Mouse (Mus musculus): ENCODE data around the gene Ppp1r14b. TPM values are rescaled to one million over a fixed set of nuclear protein-coding genes. Genes with fewer than 3 reads are reported as not detected.
A peak's percentile ranks its signal among the peaks of the same experiment; 100 is the strongest.
"Not testable (repeated sequence)": the region's sequence is repeated elsewhere in the genome, so short reads cannot be mapped to it uniquely, and the experiment has no call there.

The Ppp1r14b gene
- polyA plus RNA-seq, 2 experiments from 2014 or later, result 14.2 to 26.1 TPM

DNA sequence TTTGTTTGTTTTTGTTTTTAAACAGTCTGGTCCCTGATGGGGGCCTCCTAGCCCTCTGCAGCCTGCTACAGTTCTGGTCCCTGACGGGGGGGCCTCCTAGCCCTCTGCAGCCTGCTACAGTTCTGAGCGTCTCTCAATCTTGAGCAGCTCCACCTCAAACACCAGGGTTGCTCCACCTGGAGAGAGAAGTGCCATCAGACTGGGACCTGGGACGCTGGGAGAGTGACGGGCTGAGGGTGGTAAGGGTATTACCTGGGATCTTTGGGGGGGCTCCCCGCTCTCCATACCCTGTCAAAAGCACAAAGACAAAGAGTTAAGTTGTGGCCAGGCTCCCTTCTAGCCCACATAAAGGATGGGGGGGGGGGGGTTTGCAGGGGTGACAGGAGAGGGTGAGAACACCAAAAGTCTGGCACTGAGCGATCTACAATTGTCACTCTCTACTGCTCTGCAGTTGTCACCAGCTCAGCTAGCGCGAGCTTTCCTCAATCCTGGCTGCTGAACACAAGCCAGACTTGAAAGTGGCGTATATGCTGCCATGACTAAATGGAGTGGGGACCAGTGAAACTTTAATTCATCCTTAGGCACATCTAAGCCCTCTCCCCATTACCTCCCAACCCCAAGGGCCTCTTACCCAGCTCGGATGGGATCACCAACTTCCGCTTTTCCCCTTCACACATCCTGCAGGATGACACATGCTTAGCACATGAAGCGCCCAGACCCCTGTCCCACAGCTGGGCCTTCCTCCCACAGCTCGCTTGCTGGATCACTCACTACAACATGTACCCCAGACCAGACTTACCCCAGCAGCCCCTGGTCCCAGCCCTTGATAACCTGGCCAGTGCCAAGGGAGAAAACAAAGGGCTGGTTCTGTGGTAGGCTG is 3.2 kb downstream of the Ppp1r14b start:
- no peak for ATAC-seq

DNA sequence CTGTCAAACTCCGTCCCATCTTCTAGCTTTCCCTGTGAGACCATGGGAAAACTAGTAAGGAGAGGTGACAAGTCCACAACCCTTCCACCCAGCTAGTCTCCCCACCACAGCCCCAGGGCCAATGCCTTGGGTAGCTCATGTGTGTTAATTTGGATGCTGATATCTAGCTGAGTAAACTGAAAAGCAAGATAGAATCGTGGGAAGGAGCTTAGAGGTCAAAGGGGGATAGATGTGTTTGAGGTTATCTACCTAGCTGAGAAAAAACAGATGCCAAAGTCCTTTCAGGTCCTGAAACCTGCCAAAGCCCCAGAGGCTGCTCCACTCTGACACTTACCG is 3.8 kb downstream of the Ppp1r14b start:
- ATAC-seq, result no peak

DNA sequence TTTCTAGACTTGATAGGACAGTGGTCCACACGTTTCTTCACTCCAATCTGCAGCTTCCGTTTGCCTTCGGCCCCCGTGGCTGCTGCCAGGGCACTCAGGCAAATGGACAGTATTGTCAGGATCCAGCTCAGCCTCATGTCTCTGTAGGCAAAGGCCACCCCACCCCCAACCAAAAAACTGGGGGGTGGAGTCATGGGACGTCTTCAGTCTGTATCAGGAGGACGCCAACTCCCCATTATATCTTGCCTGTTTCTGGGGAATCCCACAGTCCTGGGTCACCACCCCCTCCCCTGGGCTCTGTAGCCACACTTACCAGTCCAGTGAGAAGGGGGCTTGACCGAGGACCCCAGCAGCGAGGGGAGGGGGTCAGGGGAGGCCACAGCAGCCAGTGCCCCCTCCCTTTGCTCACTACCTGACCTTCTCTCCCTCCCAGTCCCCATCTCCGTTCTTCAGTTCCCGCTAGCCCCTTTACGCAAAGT is 4.3 kb downstream of the Ppp1r14b start:
- no peak for ATAC-seq

DNA sequence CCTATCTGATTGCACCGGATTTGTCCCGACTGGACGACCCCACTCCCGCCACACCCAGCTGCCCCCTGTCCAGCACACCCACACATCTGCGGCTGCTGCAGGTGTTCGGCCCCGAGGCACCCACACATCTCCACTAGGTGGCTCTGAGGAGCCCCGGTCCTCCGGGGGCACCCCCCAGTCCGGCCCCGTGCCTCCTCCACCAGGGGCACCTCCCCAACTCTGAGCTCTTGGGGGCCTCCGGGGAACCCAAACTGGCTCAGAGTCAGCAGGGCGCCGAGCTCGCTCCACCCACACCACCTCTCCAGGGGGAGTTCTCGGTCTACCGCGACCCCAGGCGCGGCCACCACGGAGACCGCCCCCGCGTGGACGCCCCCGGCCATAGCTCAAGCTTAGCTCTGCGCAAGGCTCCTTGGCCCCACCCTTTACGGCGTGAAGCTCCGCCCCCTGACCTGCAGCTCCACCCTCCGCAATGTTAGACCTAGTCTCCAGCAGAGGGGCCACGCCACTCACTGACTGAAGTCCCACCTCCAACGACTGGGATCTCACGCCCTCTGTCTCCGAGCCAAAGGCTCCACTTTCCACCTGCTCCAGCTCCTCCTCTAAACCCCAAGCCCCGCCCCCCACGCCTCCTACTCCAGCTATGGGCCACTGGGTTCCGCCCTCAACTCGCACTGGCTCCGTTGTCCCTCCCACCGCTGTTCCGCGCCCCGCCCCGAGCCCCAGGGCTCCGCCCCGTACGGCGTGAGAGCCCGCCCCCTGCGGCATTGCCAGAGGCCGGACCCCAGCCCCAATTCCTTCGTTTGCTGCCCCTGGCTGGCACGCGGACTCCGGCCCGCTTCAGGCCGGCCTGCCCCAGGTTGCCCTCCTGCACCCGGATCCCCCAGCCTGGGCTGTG is 5.0 kb downstream of the Ppp1r14b start:
- peak; percentile 82 for ATAC-seq

DNA sequence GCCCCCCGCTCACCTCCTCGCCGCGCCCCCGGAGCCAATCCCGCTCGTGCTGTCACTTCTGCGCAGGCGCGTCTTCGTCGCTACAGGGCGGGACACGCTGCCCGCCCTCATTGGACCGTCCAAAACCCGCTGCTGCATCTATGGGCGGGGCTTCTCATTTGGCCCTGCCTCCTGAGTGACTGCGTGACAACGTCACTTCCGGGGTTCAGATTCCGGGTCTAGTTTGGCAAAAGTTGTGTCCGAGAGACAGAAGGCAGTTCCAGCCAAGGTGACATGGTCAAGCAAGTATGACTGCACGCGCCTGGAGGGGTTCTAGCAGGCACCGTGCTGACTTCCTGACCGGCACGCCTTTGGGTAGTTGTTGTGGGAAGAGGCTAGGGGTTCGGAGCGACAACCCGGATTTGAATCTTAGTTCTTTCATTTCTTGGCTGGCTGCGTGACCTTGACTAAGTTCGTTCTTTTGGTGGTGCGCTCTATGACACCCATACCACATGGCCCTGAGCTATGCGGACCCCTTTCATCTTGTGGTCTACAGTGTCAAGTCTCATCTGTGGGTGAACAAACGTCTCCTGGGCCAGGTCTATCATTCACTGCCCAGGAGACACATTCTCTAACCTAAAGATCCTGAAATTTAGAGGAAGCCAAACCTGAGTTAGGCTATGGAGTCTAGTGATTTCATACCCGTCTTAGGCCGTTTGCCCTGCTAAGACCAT is 5.8 kb downstream of the Ppp1r14b start, which contains the start of gene Fkbp2:
Fkbp2 (minus strand) TSS at position 121 of the 713 bp plus-strand sequence.
- ATAC-seq, result peak; percentile 57

DNA sequence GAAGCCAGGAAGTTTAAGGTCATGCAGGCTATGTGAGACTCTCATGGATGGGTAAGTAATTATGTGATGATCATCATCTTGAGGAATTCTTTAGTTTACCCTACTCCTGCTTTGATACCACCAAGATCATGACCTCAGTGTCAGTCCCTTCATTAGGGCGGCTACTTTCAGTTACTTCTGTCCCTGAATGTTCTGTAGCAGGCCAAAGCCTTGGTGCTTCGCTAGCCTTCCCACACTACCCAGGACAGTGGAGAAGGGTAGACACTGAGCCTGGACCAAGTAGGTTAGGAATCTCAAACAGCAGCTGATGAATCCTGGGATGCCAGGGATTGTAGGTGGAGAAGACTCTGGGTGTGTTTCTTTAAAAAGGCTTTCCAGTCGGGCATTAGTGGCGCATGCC is 6.7 kb downstream of the Ppp1r14b start:
- ATAC-seq, result no peak

DNA sequence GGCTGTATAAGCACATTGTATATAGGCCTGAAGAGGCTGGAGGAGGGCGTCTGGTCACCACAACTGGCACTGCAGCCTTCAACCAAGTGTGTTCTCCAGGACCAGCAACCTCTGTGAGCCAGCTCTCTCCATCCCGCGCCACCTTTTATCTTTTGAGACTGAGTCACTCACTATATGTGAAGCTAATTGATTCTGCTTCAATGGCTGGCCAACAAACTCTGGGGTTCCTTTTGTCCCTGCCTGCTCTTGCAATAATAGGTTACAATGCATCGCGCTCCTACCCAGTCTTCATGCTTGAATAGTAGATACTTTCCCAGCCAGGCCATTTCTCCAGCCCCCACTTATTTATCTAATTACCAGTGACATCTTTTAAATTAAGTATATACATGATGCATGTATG is 8.9 kb downstream of the Ppp1r14b start:
- no peak for ATAC-seq

DNA sequence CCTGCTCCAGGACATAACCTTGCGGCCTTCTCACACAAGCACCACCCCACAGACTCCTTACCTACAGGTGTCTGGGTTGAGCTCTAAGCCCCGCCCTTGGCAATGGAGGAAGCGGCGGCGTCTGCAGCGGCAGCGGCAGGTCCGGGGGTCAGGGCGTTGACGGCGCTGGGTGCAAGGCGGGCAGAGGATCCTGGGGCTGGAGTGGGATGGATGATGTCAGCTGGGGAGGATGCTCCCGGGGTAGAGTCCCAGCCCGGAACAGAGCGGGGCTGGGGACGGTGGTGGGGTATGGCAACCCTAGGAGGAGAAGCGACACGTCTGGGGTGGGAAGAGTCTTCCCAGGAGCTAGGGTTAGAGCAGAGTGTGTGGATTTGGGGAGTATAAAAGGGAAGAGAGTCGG is 10.5 kb downstream of the Ppp1r14b start:
- no peak for ATAC-seq

DNA sequence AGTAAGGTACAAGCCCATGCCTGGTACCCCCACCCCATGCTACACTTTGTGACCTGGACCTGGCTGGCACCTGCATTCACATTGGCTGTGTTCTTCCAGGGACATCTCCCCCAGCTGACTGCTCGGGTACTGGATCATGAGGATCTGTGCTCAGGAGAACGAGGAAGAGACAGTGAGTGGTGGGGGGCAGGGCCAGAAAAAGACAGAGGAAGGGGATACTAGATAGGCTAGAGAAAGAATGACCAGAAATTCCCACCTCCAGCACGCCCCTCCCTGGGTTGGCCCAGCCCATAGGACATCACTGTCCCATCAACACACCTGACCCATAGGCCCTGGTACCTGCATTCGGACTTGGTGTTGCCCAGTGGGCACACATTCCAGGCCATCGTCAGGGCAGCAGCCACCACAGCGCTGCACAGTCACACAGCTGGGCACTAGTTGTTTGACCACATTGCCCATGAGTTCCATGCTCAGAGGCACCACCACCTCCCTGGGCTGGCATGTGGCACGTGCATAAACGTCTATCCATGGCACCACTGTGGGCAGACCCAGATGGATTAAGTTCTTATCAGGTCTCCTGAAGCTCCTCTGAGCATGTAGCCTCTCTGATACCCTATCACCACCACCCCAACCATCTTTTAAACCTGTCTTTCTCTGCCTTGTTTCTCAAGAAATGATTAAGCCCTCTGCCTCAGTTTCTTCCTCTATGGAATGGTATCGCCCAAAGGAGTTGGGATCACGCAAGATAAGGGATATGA is 11.4 kb downstream of the Ppp1r14b start:
- no peak for ATAC-seq

DNA sequence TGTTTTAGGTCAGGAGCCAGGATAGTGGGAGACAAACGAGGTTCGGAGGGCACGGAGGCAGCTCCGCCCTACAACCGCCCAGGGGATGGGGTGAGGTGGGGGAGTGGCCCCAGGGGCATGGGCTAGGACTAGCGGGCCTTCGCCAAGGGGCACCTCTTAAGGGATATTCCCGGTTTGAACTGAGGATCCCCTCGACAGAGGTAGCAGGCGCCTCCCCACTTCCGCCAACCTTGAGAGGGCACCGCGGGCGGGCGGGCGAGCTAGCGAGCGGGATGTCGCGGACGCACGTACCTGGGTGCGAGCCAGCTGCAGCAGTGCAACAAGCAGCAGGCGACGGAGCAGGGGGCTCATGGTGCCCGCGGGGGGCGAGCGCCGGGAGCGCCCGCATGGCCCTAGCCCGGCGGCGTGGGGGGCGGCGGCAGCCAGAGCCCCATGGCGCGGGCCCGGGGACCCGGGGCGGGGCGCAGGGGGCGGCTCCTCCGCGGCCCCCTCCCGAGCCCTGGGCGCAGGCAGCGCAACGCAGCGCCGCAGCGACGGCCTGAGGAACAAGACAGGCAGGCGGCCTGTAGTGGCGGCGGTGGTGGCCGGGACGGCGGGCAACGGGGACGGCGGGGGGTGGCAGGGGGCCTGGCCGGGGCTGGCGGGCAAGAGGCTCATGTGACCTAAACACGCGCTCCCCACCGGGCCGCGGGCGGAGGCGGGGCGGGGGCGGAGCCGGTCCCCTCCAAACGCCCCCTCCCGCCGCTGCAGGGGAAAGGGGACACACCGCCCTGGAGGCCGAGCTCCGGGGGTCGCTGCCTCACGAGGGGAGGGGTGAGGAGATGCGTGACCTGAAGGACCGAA is 12.5 kb downstream of the Ppp1r14b start, which contains the start of gene Vegfb:
Vegfb (minus strand) TSS at position 591 of the 843 bp plus-strand sequence.
- peak; percentile 49 for ATAC-seq

DNA sequence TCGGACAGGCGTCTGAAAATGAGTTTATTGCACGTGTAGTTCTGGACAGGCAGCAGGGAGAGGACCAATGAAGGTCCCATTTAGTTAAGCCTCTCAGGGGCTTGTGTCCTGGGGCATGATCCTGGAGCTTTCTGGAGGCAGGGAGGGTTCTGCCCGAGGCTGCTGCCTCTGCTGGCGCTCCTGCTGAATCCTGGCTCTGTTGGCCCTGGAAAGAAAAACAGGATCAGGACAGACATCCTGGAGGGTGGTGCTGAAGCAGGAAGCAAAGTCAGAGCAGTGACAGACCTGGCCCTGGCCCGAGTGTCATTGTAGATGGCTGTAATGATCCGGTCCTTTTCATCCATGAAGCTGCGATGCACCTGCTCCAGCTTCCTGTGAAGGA is 13.1 kb downstream of the Ppp1r14b start:
- ATAC-seq, result no peak

DNA sequence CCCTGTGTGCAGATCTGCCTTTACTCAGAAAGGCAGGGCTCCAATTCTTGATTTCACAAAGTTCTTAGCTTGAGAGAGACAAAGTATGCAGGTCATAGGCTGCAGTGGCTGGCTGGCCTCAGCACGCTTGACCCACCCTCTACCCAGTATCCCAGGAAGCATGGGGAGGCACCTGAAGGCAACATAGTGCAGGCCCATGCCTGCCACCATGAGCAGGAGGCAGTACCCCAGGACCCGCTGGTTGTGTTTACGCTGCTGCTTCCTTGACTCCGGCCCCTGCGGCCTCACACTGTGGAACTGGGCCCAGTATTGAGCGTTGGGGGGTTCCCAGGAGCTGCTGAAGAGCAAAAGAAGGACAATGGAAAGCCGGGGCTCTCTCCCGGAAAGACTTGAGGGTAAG is 14.5 kb downstream of the Ppp1r14b start:
- no peak for ATAC-seq

DNA sequence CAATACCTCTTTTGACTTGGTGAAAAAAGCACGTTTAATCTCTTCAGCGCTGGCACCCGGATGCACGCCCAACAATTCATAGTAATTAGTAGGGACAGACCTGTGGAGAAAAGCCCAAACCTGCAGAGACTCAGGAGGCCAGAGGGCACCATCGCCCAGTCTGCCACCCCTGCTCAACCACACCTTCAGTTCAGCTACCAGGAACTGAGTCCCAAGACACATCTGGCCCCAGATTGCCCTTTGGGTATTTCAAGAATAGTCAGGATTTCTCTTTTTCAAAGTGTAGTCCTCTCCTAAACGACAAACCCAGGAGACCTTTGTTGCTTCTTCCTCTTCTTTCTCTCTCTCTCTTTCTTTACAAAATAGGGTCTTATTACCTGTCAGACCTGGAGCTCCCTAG is 15.9 kb downstream of the Ppp1r14b start:
- no peak for ATAC-seq

DNA sequence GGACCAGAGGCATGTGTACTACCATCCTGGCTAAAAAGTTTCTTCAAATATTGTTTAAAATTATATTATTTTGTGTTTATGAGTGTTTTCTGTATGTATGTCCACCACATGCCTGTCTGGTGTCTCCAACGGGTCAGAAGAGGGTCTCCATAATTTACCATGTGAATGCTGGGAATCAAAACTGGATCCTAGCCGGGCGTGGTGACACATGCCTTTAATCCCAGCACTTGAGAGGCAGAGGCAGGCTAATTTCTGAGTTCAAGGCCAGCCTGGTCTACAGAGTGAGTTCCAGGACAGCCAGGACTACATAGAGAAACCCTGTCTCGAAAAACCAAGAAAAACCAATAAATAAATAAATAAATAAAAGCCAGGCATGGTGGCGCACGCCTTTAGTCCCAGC is 16.4 kb downstream of the Ppp1r14b start:
- not testable (repeated sequence) for ATAC-seq

DNA sequence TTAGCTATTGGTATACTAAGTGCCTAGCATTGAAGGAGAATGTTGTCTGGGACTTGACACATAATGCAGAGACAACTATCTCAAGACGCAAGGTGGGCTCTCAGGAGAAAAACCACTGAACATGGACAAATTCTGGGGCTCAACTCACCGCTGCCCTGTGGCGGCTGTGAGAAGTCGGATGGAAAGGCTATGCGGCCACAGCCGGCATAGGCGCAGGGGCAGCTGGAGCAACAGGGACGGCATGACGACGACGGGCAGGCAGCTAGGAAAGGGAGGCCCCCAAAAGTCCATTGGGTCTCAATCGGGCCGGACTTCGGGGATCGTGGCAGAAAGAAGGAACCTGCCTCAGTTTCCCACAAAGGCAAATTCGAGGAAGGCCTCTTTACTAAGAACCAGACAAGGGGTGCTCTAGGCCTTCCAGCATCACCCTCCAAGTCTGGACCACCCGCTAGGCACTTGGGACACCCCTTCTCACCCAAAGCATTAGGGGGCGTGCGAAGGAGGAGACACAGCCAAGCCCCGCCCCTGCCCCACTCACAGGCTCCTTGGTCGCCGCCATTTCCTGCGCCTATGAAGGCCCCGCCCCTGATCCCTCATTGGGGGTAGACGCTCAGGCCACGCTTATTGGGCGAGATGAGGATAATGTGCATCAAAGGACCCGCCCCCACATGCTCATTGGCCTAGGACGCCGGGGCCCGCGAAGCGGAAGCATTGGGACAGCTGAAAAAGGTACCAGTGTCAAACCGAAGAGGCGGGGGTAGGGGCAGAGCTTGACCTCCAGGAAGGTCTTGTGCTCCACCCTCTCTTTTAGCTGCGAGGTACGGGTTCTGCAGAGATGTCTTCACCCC is 17.5 kb downstream of the Ppp1r14b start, which contains the start of gene Dnajc4:
Dnajc4 (minus strand) TSS at position 562 of the 848 bp plus-strand sequence.
- ATAC-seq, result peak; percentile 97

DNA sequence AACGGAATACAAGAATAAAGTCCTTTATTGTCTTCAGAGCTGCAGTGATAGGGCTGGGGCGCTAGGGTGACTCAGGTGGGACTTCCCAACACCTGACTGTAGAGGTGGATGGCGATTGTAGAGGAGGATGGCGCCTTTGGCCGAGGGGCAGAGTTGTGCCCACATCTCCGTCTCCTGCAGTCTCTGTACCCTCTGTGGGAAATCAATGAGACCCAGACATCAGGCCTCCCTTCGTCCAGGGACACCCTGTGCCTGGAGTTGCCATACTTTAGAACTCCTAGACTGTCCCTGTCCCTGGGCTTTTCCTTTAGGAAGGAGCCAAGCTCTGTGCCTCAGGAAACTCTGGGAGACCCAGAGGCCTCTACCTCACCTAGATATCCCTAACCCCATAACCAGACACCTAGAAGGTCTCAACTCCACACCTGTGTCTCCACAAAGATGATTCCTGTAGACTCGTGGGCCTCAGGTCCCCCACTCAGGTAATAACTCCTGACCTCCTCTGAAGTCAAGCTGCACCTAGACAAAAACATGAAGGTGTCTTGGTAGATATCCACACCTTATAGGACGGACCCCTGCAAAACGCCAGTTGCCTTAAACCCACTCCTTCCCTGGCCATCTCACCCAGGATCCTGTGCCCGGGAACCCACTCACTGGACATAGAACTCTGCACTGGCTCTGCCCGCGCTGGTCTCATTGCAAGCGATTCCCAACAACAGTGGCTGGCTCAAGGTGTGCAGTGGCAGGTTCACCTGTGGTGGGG is 18.4 kb downstream of the Ppp1r14b start:
- no peak for ATAC-seq

DNA sequence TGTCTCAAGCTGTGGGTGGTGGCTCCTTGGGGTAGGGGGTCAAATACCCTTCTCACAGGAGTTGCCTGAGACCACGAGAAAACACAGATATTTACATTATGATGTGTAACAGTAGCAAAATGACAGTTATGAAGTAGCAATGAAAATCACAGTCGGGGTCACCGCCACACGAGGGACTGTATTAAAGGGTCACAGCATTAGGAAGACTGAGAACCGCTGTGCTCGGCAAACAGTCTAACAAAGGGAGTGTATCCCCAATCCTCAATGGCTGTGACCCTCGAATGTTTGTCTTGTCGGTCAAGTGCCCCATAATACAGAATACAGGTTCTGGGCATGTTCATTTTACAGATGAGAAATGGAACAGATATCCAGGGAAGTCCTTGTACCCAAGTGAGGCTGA is 19.2 kb downstream of the Ppp1r14b start:
- no peak for ATAC-seq

DNA sequence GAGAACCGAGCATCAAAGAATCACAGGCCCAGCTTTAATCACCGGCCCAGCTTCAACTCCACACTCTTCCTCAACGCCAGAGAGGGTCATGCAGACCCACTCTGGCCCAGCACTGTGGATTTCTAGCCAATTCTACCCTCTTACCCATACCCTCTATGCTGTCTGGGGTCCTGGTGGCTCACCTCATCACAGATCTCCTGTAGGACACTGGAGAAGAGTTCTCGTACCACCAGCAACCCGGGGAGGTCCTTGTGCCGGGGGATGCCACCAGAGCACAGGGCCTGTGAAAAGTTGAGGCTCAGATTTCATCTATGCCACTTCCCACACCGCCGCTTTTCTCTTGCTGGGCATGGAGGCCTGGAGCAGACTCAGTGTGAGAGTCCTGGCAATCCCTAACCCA is 19.7 kb downstream of the Ppp1r14b start:
- no peak for ATAC-seq
